Mouse (Mus musculus) embryonic fibroblast, embryonic 13.5 days (primary cell): ENCODE measurements around the gene Prcp. TPM values are rescaled to one million over a fixed set of nuclear protein-coding genes. Genes with fewer than 3 reads are reported as not detected.
"Not testable (repeated sequence)": the region's sequence is repeated elsewhere in the genome, so short reads cannot be mapped to it uniquely, and the experiment has no call there.

Source experiments
- H3K27ac ChIP-seq: 2 replicates; pipeline ENCODE4 v1.5.1; 2012; ENCODE audit warnings: low read length, control low read depth, inconsistent platforms; ENCODE audit not compliant: insufficient read depth
- H3K4me1 ChIP-seq: 2 replicates; pipeline ENCODE4 v1.6.1; 2011; ENCODE audit warnings: low read length; ENCODE audit not compliant: control insufficient read depth, insufficient read depth
- H3K4me3 ChIP-seq: 2 replicates; pipeline ENCODE4 v1.5.1; 2011; ENCODE audit warnings: mild to moderate bottlenecking, control low read depth, low read length; ENCODE audit not compliant: insufficient read depth
- CTCF ChIP-seq: IDR thresholded peaks from 2 replicates; pipeline ENCODE4 v1.5.1; 2011; ENCODE audit warnings: mild to moderate bottlenecking, control low read depth, low read length, moderate library complexity, borderline replicate concordance; ENCODE audit not compliant: insufficient read depth
- POLR2A ChIP-seq: IDR thresholded peaks from 2 replicates; pipeline ENCODE4 v1.6.1; 2011; ENCODE audit warnings: low read depth, mild to moderate bottlenecking, control low read depth, low read length, moderate library complexity
- polyA plus RNA-seq: library from polyadenylated mRNA; stranded (reverse); fragments of >200 nt; gene quantifications from 2 replicates; pipeline ENCODE4 v1.2.4, GENCODE M21; 2011; ENCODE audit warnings: low read depth; ENCODE audit not compliant: missing spikeins, insufficient read length

Gene Prcp
- polyA plus RNA-seq, 1 experiment: 73.0 TPM

- H3K4me1 ChIP-seq: no peaks in the 10 kb centered on the region
- H3K4me3 ChIP-seq: no peak overlapping the region
- no peak for TF ChIP-seq POLR2A
- TF ChIP-seq CTCF: no peak
- H3K27ac ChIP-seq: no peak overlapping the region
These were observed 103.2 kb downstream of the Prcp start for GRCm38 (mm10) chr7:92977429-92977828.

GRCm38 (mm10) chr7:92978225-92978624 lies 104.0 kb downstream of the Prcp start:
- H3K4me3 ChIP-seq: no peak overlapping the region
- no peaks in the 10 kb centered on the region for H3K4me1 ChIP-seq
- TF ChIP-seq CTCF (no peak), POLR2A (no peak)
- H3K27ac ChIP-seq: no peak overlapping the region

GRCm38 (mm10) chr7:92978720-92979119 lies 104.5 kb downstream of the Prcp start:
- not testable (repeated sequence) for H3K4me3 ChIP-seq, H3K27ac ChIP-seq, H3K4me1 ChIP-seq

GRCm38 (mm10) chr7:92980741-92981140 lies 106.5 kb downstream of the Prcp start:
- TF ChIP-seq CTCF: no peak
- no peak for TF ChIP-seq POLR2A
- Histone ChIP-seq H3K27ac (no peak overlapping the region), H3K4me1 (no peaks in the 10 kb centered on the region), H3K4me3 (no peak overlapping the region)

- Histone ChIP-seq H3K27ac (no peak overlapping the region), H3K4me3 (no peak overlapping the region), H3K4me1 (no peaks in the 10 kb centered on the region)
- TF ChIP-seq POLR2A (no peak), CTCF (0 out of 2 replicates have a peak, but pooled peaks have one; percentile 1)
These were observed 107.6 kb downstream of the Prcp start for GRCm38 (mm10) chr7:92981864-92982263.

Other genes starting within 250 kb of the Prcp start
- gene Ankrd42, start 237.3 kb upstream of the Prcp start, polyA plus RNA-seq: 7.5 and 8.8 TPM in 2 replicates
- gene Pcf11, start 204.5 kb upstream of the Prcp start, polyA plus RNA-seq: 33.3 and 33.7 TPM in 2 replicates
- 38.7 and 45.6 TPM in 2 replicates for gene Rab30, start 132.9 kb upstream of the Prcp start, polyA plus RNA-seq
- 26.8 and 31.0 TPM in 2 replicates for gene Ddias, start 223 bp upstream of the Prcp start, polyA plus RNA-seq
- 0.40 and 0.51 TPM in 2 replicates for gene Fam181b, start 205.4 kb downstream of the Prcp start, polyA plus RNA-seq